Mouse (Mus musculus) layer of hippocampus, adult 2 months (tissue): ENCODE measurements around the gene Wfikkn1. TPM values are rescaled to one million over a fixed set of nuclear protein-coding genes. Genes with fewer than 3 reads are reported as not detected.

Experiments used
- DNase-seq, 2 experiments: peaks; one replicate each; pipeline ENCODE4 v3.0.0; 2022; ENCODE audit warnings: low spot score in 2 of 2
- H3K27ac ChIP-seq: fragments of 200-600 bp; 2 replicates; pipeline ENCODE4 v1.8.1; 2022
- H3K4me3 ChIP-seq: fragments of 200-600 bp; 2 replicates; pipeline ENCODE4 v1.8.1; 2022; ENCODE audit warnings: mild to moderate bottlenecking
- CTCF ChIP-seq: fragments of 200-600 bp; conservative IDR thresholded peaks from 2 replicates; pipeline ENCODE4 v1.8.1; 2022; ENCODE audit warnings: antibody characterized with exemption, mild to moderate bottlenecking, moderate library complexity
- total RNA-seq, 2 experiments: library from RNA; stranded (reverse); gene quantifications; 2 replicates each; pipeline ENCODE4 v1.2.3; 2021

Gene Wfikkn1
- total RNA-seq, 2 experiments from 2014 or later: 1.7 to 2.8 TPM

DNA sequence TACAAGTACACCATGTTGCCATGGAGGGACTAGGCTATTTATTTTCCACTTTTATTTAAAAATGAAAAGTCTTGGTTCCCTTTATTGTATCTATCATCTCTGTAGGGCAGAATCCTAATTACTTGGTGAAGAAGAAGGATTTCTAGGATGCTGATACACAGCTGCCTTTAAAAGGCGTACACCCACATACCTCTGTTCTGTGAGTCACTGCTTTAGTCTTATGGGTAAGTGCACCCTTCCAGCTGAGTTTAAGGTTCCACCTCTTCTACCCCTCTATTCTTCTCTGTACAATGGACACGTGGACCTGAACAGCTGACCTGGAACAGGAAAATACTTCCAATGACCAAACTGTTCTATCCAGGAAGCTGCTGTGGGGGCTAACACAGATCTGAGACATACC, 27.0 kb upstream of the Wfikkn1 start:
- no peak for TF ChIP-seq CTCF
- Histone ChIP-seq H3K27ac (peak overlapping the region; percentile 70), H3K4me3 (no peak overlapping the region)
- DNase-seq: no peak

DNA sequence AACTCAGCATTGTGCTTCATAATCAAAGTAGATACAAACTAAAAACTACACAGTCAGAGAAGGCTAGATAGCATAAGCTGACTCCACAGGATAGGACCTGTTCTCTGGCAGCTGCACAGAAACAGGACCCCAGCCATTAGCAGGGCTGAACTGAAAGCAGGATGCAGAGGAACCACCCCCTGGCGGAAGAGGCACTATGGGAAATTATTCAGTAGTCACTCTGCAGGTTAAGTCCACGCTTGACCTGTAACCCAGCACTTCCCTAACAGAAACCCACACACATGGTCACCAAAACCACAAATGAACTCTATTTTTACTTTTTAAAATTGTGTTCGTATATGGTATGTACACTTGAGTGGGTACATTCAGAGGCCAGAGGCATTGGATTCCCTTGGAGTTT, 22.4 kb upstream of the Wfikkn1 start:
- no peak for DNase-seq
- H3K27ac ChIP-seq: no peak overlapping the region
- no peak for TF ChIP-seq CTCF
- H3K4me3 ChIP-seq: no peak overlapping the region

DNA sequence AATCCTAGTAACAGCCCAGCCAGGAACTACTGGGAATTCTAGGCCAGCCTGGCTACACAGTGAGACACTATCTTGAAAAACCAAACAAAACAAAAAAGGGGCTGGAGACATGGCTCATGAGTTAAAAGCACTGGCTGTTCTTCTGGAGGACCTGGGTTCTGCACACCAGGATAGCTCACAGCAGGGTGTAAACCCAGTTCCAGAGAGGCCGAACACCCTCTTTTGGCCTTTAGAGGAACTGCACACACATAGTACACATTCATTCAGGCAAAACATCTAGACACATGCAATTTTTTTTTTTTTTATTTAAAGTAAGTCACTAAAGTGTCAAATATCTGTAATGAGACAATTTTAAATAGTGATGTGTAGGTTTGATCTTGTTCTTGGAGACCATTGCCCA, 19.5 kb upstream of the Wfikkn1 start:
- Histone ChIP-seq H3K4me3 (no peak overlapping the region), H3K27ac (no peak overlapping the region)
- no peak for DNase-seq
- TF ChIP-seq CTCF: peak; percentile 46

DNA sequence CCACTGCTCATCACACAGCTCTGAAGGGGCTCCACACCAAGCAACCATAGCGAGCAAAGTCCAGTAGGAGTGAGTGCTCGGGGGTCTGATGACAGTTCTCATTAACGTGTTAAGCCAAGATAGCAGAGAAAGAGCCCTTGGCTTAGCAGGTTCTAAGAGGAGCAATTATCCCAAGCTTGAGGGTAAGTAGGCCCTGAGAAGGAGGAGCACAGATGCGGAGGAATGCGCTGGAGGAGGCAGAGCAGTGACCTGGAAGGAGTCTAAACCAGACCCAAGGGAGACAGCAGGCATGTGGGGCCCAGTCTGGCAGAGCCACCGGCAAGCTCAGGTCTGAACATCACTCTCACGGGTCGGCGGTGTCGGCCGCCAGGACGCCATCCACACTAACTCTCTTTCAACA, 15.2 kb upstream of the Wfikkn1 start:
- Histone ChIP-seq H3K27ac (peak overlapping the region; percentile 72), H3K4me3 (no peak overlapping the region)
- no peak for TF ChIP-seq CTCF
- DNase-seq: no peak

DNA sequence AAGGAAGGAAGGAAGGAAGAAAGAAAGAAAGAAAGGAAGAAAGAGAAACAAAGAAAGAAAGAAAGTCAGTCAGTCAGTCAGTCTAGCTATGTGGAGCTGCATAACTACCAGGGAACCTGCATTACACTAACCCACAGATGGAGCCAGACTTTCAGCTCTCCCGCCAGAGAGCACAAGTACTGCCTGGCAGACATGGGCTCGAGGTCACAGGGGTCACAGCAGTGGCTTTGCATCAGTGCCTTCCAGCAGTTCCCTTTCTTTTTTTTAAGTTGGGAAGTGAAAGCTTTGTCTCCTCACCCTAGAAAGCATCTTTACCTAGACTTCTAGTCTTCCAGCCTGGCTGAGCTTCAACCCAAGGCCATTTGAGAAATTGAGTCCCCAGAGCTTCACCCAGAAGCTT, 14.8 kb upstream of the Wfikkn1 start:
- DNase-seq: no peak
- no peak for TF ChIP-seq CTCF
- H3K27ac ChIP-seq: peak overlapping the region; percentile 72

DNA sequence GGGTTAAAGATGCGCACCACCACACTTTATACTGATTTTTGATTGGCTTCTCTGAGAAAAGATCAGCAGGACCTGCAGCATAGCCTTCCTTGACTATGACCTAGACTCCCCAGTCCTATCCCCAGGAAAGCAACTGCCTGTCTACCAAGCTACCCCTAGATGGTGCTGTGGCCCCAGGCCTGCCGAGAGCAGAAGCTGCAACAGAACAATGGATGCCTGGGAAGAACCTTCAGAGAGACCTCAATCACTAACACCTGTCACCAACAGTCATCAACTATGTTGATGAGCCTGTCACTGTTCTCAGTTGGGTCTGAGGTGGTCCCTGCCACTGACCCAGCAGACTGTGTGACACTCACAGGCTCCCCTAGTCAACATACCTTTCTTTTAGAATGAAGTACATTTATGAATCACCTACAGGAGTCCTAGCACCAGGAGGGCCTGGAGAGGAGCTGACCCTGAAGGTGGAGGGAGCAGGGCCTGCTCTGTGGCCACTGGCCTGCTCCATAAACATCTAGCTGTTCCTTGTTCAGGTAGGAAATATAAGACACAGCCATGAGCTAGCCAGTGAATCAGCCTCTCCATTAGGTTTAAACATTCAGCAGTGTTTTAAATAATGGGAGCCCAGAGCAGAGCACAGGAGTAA, 13.4 kb upstream of the Wfikkn1 start:
- TF ChIP-seq CTCF: peak; percentile 99
- DNase-seq: peak; percentile 65 to 76
- Histone ChIP-seq H3K4me3 (no peak overlapping the region), H3K27ac (peak overlapping the region; percentile 75)

More for the DNA sequence above, 14.8 kb upstream of the Wfikkn1 start:
- no peak overlapping the region for H3K4me3 ChIP-seq

DNA sequence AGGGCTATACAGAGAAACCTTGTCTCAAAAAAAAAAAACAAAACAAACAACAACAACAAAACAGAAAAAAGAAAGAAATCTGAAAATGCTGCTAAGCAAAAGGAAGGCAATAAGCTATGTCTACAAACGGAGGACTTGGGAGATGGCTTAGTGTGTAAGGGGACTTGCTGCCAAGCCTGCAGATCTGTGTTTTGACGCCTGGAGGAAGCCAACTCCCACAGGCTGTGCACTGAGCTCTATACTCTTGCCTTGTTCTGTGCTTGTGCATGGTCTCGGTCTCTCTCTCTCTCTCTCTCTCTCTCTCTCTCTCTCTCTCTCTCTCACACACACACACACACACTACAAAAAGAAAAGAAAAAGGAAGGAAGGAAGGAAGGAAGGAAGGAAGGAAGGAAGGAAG, 8.2 kb upstream of the Wfikkn1 start:
- no peak overlapping the region for H3K27ac ChIP-seq
- no peak for DNase-seq
- TF ChIP-seq CTCF: no peak
- H3K4me3 ChIP-seq: no peak overlapping the region

DNA sequence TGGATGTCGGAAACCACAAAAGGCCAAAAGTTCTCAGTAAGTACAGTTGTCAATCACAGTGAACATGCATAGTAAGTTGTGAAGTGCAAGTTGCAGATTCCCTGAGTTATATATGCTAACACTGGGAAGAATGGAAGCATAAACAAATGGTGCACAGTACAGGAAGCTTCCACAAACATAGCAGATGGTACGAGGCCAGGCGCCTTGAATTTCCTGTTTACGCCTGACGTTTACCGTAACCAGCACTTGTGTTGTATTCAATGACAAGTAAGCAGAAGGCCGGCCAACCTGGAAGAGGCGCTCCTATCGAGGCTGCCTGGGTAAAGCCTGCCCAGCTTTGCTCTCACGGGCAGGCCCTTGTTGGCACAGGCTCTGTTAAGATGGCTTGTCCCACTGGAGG, 6.8 kb upstream of the Wfikkn1 start:
- TF ChIP-seq CTCF: no peak
- Histone ChIP-seq H3K27ac (peak overlapping the region; percentile 15; the same call in 1 of the 2 replicates), H3K4me3 (no peak overlapping the region)
- DNase-seq: no peak

DNA sequence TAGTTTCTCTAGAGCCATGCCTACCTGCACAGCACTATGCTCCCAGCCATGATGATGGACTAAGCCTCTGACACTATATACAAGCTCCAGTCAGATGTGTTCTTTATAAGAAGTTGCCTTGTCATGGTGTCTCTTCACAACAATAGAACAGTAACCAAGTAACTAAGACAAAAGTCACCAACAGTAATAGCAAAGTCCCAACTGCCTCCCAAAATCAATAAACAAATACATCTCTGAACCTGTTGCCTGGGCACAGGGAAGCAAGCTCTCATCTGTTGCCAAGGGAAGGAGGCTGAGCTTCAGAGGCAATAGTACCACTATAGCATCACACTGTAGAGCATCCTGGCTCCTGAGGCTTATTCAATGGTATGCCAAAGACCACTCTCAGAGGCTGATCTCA, 6.1 kb upstream of the Wfikkn1 start:
- DNase-seq: no peak
- no peak for TF ChIP-seq CTCF
- no peak overlapping the region for H3K4me3 ChIP-seq
- no peak overlapping the region for H3K27ac ChIP-seq

DNA sequence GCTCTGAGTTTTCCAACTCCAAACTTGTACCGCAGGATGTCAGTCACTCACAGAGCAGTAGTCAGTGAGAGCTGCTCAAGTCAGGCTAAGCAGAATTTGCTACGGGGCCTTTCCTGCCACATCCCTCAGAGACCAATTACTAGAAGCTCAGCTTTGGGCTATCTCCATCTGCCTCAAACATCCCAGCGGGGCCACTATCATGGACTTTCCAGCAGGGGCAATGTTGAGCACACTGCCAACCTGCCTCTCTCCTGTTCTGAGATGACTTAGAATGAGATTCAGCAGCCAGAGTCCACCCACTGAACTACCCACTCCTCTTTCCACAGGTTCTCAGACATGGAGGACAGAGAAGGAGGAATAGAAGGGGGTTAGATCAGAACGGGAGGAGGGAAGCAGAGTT, 5.0 kb upstream of the Wfikkn1 start:
- no peak overlapping the region for H3K27ac ChIP-seq
- peak; percentile 75 for TF ChIP-seq CTCF
- no peak overlapping the region for H3K4me3 ChIP-seq
- no peak for DNase-seq

DNA sequence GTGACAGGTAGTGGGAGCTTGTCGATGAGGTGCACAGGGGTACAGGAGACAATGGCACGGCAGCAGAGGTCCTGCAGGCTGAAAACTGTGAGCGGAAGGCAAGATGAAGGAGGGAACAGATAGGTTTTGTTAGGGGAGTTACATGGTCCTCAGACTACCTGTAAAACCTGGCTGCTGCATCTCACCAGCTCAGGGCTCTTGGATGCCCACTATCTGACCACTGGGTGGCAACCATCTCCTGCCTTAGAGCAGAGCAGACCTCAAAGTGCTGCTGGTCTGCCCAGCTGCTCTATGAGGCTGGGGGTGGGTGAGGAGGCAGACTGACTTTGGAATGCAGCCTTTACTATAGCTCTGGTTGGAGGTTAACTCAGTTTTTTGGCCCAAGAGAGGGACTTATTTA, 3.2 kb upstream of the Wfikkn1 start:
- TF ChIP-seq CTCF: peak; percentile 54
- no peak overlapping the region for H3K27ac ChIP-seq
- no peak for DNase-seq
- H3K4me3 ChIP-seq: no peak overlapping the region

DNA sequence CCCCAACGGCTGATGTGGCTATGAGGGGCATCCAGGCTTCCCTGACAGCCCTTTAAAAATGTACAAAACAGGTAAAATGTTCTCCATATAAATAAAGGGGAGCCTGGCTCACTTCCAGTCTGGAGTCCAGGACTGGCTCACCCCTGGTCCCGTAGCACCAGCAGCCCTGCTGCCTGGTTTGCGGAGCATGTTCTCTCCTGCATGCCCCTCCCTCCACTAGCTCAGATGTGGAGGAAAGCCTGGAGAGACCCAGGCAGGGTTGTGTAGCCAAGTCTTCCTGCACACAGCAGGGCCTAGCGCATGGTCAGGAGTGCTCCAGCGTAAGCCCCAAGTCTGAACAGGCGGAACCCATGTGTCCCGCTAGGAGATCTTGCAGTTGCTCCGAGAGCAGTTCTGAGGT, 2.6 kb upstream of the Wfikkn1 start:
- Histone ChIP-seq H3K4me3 (no peak overlapping the region), H3K27ac (peak overlapping the region; percentile 43; the same call in 1 of the 2 replicates)
- no peak for DNase-seq
- TF ChIP-seq CTCF: no peak

DNA sequence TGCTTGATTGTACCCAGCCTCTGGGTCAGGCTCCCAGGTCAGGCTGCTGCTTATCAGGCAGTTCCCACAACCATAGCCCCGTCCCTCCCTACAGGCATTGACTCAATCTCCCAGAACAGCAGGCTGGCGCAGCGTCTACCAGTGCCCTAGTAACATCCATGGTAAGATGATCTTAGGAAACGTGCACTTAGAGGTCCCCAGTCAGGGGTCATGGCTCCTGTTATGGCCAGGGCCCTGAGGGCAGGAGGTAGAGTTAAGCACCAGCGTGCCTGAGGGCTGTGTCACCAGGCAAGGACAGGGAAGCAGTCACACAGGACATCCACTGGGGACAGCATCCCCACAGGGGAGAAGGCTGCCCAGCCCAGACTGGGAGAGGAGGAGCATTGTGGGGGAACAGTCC, 1.6 kb upstream of the Wfikkn1 start:
- DNase-seq: no peak

DNA sequence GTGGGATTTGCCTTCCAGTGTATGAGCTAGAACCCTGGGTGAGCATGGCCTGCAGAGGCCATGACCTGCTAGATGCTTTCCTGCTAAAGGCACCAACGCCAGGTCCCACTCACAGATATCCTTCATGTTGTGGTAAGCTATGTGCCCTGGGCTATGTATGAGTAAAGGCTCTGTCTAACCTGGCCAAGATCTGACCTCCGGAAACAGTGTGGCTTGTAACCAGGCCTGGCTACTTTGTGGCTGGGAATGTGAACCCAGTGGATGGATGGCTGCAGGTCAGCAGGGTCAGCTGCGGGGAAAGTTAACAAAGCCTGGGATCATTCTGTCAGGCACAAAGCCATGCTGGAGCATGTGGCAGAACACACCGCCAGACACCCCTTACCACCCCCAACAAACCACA, 1.0 kb upstream of the Wfikkn1 start:
- no peak overlapping the region for H3K4me3 ChIP-seq
- H3K27ac ChIP-seq: peak overlapping the region; percentile 67
- TF ChIP-seq CTCF: no peak
- DNase-seq: no peak

More for the DNA sequence above, 1.6 kb upstream of the Wfikkn1 start:
- peak; percentile 46 for TF ChIP-seq CTCF
- Histone ChIP-seq H3K27ac (peak overlapping the region; percentile 67), H3K4me3 (no peak overlapping the region)
